Mouse (Mus musculus) embryonic facial prominence, embryonic 11.5 days (tissue): ENCODE measurements at regions not wholly inside any gene's neighbourhood (a gene's known extent, or its start where the extent isn't known, plus 50 kb on each side); places are given as distances from the start of the nearest gene placed in this dataset. TPM values are rescaled to one million over a fixed set of nuclear protein-coding genes. Genes with fewer than 3 reads are reported as not detected.
"Not testable (repeated sequence)": the region's sequence is repeated elsewhere in the genome, so short reads cannot be mapped to it uniquely, and the experiment has no call there.

Experiments
- ATAC-seq: fragments of 200-750 bp; cut with Nextera tagmentation; replicated peaks from 2 replicates; pipeline ENCODE4 v1.8.0; 2017; ENCODE audit warnings: low read depth; ENCODE audit not compliant: insufficient number of reproducible peaks, low FRiP score, low TSS enrichment
- DNase-seq: peaks from one replicate; pipeline ENCODE4 v3.0.0-alpha.2; 2015; ENCODE audit warnings: low spot score
- H3K27ac ChIP-seq: fragments of 300-500 bp; sonication (generic); replicated peaks from 2 replicates; pipeline ENCODE4 v1.5.1; 2014; ENCODE audit warnings: mild to moderate bottlenecking, low read depth, low read length, control low read depth
- H3K27me3 ChIP-seq: fragments of 300-500 bp; sonication (generic); 2 replicates; pipeline ENCODE4 v1.6.1; 2014; ENCODE audit warnings: mild to moderate bottlenecking, low read length, moderate library complexity, mixed read lengths; ENCODE audit not compliant: control insufficient read depth, insufficient read depth
- H3K36me3 ChIP-seq: fragments of 300-500 bp; sonication (generic); replicated peaks from 2 replicates; pipeline ENCODE4 v1.6.1; 2014; ENCODE audit warnings: low read depth, mild to moderate bottlenecking, low read length, moderate library complexity, mixed read lengths; ENCODE audit not compliant: control insufficient read depth, insufficient read depth
- H3K4me1 ChIP-seq: fragments of 300-500 bp; sonication (generic); 2 replicates; pipeline ENCODE4 v1.6.1; 2014; ENCODE audit warnings: low read length, mixed read lengths; ENCODE audit not compliant: control insufficient read depth, insufficient read depth
- H3K4me2 ChIP-seq: fragments of 300-500 bp; sonication (generic); 2 replicates; pipeline ENCODE4 v1.6.1; 2014; ENCODE audit warnings: low read depth, mild to moderate bottlenecking, control low read depth, low read length, moderate library complexity
- H3K4me3 ChIP-seq: fragments of 300-500 bp; sonication (generic); 2 replicates; pipeline ENCODE4 v1.5.1; 2014; ENCODE audit warnings: low read depth, low read length, control low read depth
- H3K9ac ChIP-seq: fragments of 300-500 bp; sonication (generic); replicated peaks from 2 replicates; pipeline ENCODE4 v1.6.1; 2014; ENCODE audit warnings: mild to moderate bottlenecking, control low read depth, low read length
- H3K9me3 ChIP-seq: fragments of 300-500 bp; sonication (generic); replicated peaks from 2 replicates; pipeline ENCODE4 v1.6.1; 2016; ENCODE audit warnings: mild to moderate bottlenecking, low read length, inconsistent platforms, mixed read lengths; ENCODE audit not compliant: control insufficient read depth
- WGBS: fragments of 180-500 bp; shearing (Covaris S2); extraction: QIAGEN DNeasy Blood & Tissue Kit; methylation state at CpG from one replicate; pipeline ENCODE4 v1.1.7; 2014; 5-methylcytosine and 5-hydroxymethylcytosine counted together
- microRNA-seq: library from miRNA; unstranded; fragments of <30 nt; microRNA quantifications from one replicate; pipeline ENCODE4, GENCODE M21; 2016; ENCODE audit warnings: borderline number of aligned reads

GRCm38 (mm10) chr1:164988191-164988590, 52.9 kb upstream of the Xcl1 start:
- Histone ChIP-seq H3K9me3 (no peaks in the 10 kb centered on the region), H3K9ac (no peak overlapping the region), H3K4me1 (no peaks in the 10 kb centered on the region), H3K36me3 (no peaks in the 10 kb centered on the region), H3K4me3 (no peak overlapping the region), H3K4me2 (no peak overlapping the region), H3K27ac (no peak overlapping the region), H3K27me3 (no peaks in the 10 kb centered on the region)
- DNase-seq = no peak
- no peak for ATAC-seq
- WGBS = 70% methylated on average over 3 of the region's 3 CpGs

GRCm38 (mm10) chr1:164985521-164985920, 50.2 kb upstream of the Xcl1 start:
- whole genome bisulfite sequencing = 95% methylated on average over 21 of the region's 21 CpGs
- H3K36me3 ChIP-seq, H3K4me2 ChIP-seq, H3K9ac ChIP-seq, ATAC-seq, H3K9me3 ChIP-seq, DNase-seq, H3K27ac ChIP-seq, H3K4me1 ChIP-seq, H3K27me3 ChIP-seq, H3K4me3 ChIP-seq: not testable (repeated sequence)

Small RNA genes in the stretch of these regions (microRNA-seq; reads per million reads assigned to microRNA genes)
- gene Gm26042 = not detected
